Mouse (Mus musculus): ENCODE measurements at regions not wholly inside any gene's neighbourhood (a gene's known extent, or its start where the extent isn't known, plus 50 kb on each side); places are given as distances from the start of the nearest gene placed in this dataset.

DNA sequence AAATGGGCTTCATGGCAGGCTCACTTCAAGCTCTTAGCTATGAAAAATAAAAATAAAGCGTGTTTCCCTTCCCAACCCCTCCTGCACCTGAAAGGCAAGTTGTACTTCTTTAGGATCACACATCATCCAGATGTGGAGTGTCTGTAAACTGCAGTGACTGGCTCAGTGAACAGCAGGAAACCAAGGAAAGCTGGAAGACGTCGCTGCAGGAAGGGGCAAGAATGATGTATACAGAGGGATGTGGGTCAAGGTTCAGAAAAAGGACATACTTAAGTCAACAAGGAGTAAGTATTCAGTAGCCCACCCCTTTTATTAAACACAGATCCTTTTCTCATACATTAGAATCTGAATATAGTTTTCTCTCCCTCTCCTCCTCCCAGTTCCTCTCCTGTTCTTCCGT lies 879.4 kb downstream of the Ntrk3 start:
- Histone ChIP-seq H3K9ac (replicated peaks; ENCODE audit: low read length, poor library complexity, severe bottlenecking) (no peak overlapping the region), H3K27ac (ENCODE audit: low read depth, low read length) (no peak overlapping the region), H3K4me2 (ENCODE audit: low read depth, low read length, poor library complexity, severe bottlenecking) (no peak overlapping the region), H3K4me3 (ENCODE audit: low read depth, low read length) (no peak overlapping the region), H3K36me3 (ENCODE audit: insufficient read depth, low read length) (no peaks in the 10 kb centered on the region), H3K27me3 (ENCODE audit: insufficient read depth, low read length) (no peaks in the 10 kb centered on the region), H3K4me1 (ENCODE audit: insufficient read depth, low read length) (no peaks in the 10 kb centered on the region), H3K9me3 (ENCODE audit: low read length) (no peaks in the 10 kb centered on the region)
- WGBS: 78% methylated on average over 4 of the region's 4 CpGs
- no peak for DNase-seq (ENCODE audit: low spot score)
- no peak for ATAC-seq (ENCODE audit: low FRiP score)
- TF ChIP-seq CTCF (IDR thresholded peaks at IDR 0.05): no peak

- no peak for DNase-seq (ENCODE audit: low spot score)
- ATAC-seq (ENCODE audit: low FRiP score): no peak
- H3K27me3 ChIP-seq (ENCODE audit: insufficient read depth, low read length): no peaks in the 10 kb centered on the region
- no peak overlapping the region for H3K9ac ChIP-seq (replicated peaks; ENCODE audit: low read length, poor library complexity, severe bottlenecking)
- WGBS: 80% methylated on average over 5 of the region's 5 CpGs
- no peak for TF ChIP-seq CTCF (IDR thresholded peaks at IDR 0.05)
- H3K4me3 ChIP-seq (ENCODE audit: low read depth, low read length): no peak overlapping the region
- H3K27ac ChIP-seq (ENCODE audit: low read depth, low read length): no peak overlapping the region
- H3K4me2 ChIP-seq (ENCODE audit: low read depth, low read length, poor library complexity, severe bottlenecking): no peak overlapping the region
- no peaks in the 10 kb centered on the region for H3K36me3 ChIP-seq (ENCODE audit: insufficient read depth, low read length)
- H3K9me3 ChIP-seq (ENCODE audit: low read length): no peaks in the 10 kb centered on the region
- H3K4me1 ChIP-seq (ENCODE audit: insufficient read depth, low read length): no peaks in the 10 kb centered on the region
Measured at GRCm38 (mm10) chr7:77857979-77858378, 879.8 kb downstream of the Ntrk3 start.

- H3K36me3 ChIP-seq (ENCODE audit: insufficient read depth, low read length): no peaks in the 10 kb centered on the region
- no peak overlapping the region for H3K9ac ChIP-seq (replicated peaks; ENCODE audit: low read length, poor library complexity, severe bottlenecking)
- TF ChIP-seq CTCF (IDR thresholded peaks at IDR 0.05): no peak
- H3K4me2 ChIP-seq (ENCODE audit: low read depth, low read length, poor library complexity, severe bottlenecking): no peak overlapping the region
- no peaks in the 10 kb centered on the region for H3K27me3 ChIP-seq (ENCODE audit: insufficient read depth, low read length)
- no peak overlapping the region for H3K27ac ChIP-seq (ENCODE audit: low read depth, low read length)
- H3K4me3 ChIP-seq (ENCODE audit: low read depth, low read length): no peak overlapping the region
- H3K4me1 ChIP-seq (ENCODE audit: insufficient read depth, low read length): no peaks in the 10 kb centered on the region
- DNase-seq (ENCODE audit: low spot score) (no peak), ATAC-seq (ENCODE audit: low FRiP score) (no peak)
- WGBS: 74% methylated on average over 6 of the region's 6 CpGs
- H3K9me3 ChIP-seq (ENCODE audit: low read length): no peaks in the 10 kb centered on the region
Measured at GRCm38 (mm10) chr7:77855653-77856239, 882.1 kb downstream of the Ntrk3 start.

GRCm38 (mm10) chr7:77855077-77855476 lies 882.7 kb downstream of the Ntrk3 start:
- DNase-seq (ENCODE audit: low spot score) (no peak), ATAC-seq (ENCODE audit: low FRiP score) (no peak)
- Histone ChIP-seq H3K27ac (ENCODE audit: low read depth, low read length) (no peak overlapping the region), H3K9ac (replicated peaks; ENCODE audit: low read length, poor library complexity, severe bottlenecking) (no peak overlapping the region), H3K36me3 (ENCODE audit: insufficient read depth, low read length) (no peaks in the 10 kb centered on the region), H3K4me1 (ENCODE audit: insufficient read depth, low read length) (no peaks in the 10 kb centered on the region), H3K27me3 (ENCODE audit: insufficient read depth, low read length) (no peaks in the 10 kb centered on the region), H3K9me3 (ENCODE audit: low read length) (no peaks in the 10 kb centered on the region), H3K4me2 (ENCODE audit: low read depth, low read length, poor library complexity, severe bottlenecking) (no peak overlapping the region), H3K4me3 (ENCODE audit: low read depth, low read length) (no peak overlapping the region)
- WGBS: 73% methylated on average over 2 of the region's 2 CpGs
- no peak for TF ChIP-seq CTCF (IDR thresholded peaks at IDR 0.05)

GRCm38 (mm10) chr7:77824261-77824959 lies 913.4 kb downstream of the Ntrk3 start:
- no peak for TF ChIP-seq CTCF (IDR thresholded peaks at IDR 0.05)

DNA sequence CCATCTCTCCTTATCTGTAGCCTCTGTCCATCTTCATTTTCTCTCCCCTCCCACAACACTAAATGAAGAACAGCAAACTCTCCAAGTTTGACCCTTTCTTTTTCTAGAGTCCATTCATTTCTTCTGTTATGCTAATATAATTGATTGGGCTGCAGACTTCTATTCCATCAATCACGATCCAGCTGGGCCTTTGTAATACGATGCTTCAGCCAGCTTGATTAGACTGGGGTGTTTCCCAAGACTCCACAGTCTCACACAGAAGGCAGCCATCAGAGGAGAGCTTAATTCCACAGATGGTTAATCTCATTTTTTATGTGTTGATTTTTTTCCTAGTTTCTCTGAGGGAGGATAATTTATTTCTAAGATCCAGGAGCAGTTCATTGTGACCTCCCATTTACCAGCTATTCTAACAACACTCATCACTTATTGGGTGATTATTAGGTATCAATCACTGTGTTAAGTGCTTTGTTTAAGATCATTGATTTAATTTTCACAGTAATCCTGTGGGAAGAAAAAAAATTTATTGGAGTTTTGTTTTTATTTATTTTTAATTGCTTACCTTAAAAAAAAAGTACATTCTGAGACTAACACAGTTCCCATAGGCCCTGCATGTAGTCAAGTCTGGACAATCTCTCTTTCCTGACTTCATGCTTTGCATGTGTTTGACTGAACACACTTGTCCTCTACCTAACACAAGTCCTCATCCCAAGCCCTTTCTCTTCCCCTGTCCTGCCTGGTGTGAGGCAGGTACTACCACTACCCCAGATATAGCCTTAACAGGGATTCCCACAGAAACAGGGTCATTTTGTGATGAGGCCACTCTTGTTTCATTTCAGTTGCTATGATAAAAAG lies 925.5 kb downstream of the Ntrk3 start:
- Histone ChIP-seq H3K9me3 (ENCODE audit: low read length) (no peaks in the 10 kb centered on the region), H3K27me3 (ENCODE audit: insufficient read depth, low read length) (no peaks in the 10 kb centered on the region), H3K4me3 (ENCODE audit: low read depth, low read length) (no peak overlapping the region), H3K36me3 (ENCODE audit: insufficient read depth, low read length) (no peaks in the 10 kb centered on the region), H3K4me2 (ENCODE audit: low read depth, low read length, poor library complexity, severe bottlenecking) (no peak overlapping the region), H3K27ac (ENCODE audit: low read depth, low read length) (no peak overlapping the region), H3K9ac (replicated peaks; ENCODE audit: low read length, poor library complexity, severe bottlenecking) (no peak overlapping the region), H3K4me1 (ENCODE audit: insufficient read depth, low read length) (no peaks in the 10 kb centered on the region)
- no peak for TF ChIP-seq CTCF (IDR thresholded peaks at IDR 0.05)
- WGBS: 10% methylated on average over 2 of the region's 2 CpGs
- DNase-seq (ENCODE audit: low spot score) (peak; percentile 2), ATAC-seq (ENCODE audit: low FRiP score) (no peak)

More at GRCm38 (mm10) chr7:77824261-77824959, 913.4 kb downstream of the Ntrk3 start:
- no peak overlapping the region for H3K4me2 ChIP-seq (ENCODE audit: low read depth, low read length, poor library complexity, severe bottlenecking)
- DNase-seq (ENCODE audit: low spot score): peak; percentile 6
- H3K27ac ChIP-seq (ENCODE audit: low read depth, low read length): no peak overlapping the region
- no peak overlapping the region for H3K9ac ChIP-seq (replicated peaks; ENCODE audit: low read length, poor library complexity, severe bottlenecking)
- ATAC-seq (ENCODE audit: low FRiP score): no peak
- no peaks in the 10 kb centered on the region for H3K9me3 ChIP-seq (ENCODE audit: low read length)
- WGBS: 54% methylated on average over 6 of the region's 6 CpGs
- no peak overlapping the region for H3K4me3 ChIP-seq (ENCODE audit: low read depth, low read length)
- H3K36me3 ChIP-seq (ENCODE audit: insufficient read depth, low read length): no peaks in the 10 kb centered on the region
- no peaks in the 10 kb centered on the region for H3K4me1 ChIP-seq (ENCODE audit: insufficient read depth, low read length)
- H3K27me3 ChIP-seq (ENCODE audit: insufficient read depth, low read length): no peaks in the 10 kb centered on the region

Measured in midbrain, postnatal 0 days (tissue).